Mouse (Mus musculus): ENCODE measurements around the gene Bfsp2.

Bfsp2 gene

DNA sequence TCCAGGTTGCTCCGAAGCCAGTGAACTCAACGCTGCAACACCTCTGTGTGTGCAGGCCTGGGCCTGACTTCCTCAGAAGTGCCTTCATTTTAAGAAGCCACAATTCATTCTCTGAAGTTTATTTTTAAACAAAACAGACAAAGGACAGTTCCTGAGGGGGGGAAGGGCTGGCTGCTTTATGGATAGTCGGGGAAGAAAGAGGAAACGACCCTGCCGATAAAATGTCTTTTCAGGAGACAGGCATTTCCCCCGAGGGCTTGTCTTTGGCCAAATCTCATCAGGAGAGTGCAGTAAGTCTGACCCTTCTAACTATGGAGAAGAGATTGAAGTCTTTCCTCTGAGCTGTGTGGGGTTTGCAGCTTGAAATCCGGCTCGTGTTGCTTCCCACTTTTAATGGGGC is 5.4 kb upstream of the Bfsp2 start:
- in situ Hi-C loops (cut with MboI), result no loop called here

DNA sequence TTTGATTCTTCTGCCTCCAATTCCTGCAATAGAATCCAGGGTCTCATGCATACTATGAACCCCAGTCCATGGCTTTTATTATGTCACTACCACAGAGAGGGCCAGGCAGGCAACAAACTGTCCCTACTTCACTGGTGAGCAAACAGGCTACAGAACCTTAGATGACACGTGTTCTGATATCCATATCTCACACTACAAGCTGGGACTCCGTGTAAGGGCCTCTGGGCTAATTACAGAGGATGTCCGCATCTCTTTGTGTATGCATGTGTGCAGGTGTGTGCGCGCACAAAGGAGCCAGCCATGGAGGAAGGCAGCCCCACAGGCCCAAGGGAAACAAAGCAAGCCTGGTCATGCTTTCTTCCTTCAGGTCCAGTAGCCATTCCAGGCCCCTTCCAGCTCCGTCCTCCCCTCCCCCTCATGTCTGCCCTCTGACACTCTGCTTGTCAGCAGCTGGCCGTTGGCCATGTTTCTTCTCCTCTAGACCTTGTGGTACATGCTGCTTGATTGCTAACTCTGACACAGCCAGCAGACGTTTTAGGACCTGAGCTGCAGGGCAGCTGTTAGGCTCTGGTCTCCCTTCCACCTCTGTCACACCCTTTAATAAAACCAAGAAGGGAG is 492 bp upstream of the Bfsp2 start:
- in situ Hi-C loops (cut with MboI), result no loop called here

DNA sequence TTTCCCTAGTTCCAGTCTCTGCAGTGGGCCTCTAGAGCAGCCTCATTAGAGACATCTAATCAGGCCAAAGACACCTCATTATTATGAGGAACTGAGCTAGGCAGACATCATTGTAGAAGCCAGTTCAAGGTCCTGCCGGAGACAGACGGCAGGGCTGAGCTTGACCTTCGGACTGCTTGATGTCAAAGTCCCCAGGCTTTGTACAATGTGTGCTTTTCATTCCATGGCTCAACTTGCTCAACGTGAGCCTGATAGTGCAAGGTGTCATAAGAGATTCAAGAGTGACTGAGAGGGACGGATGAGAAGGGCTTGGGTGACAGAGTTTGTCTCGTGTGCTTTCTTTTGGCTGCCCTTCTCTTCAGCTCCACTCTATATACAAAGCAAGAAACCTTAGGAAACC is 4.8 kb downstream of the Bfsp2 start:
- in situ Hi-C loops (cut with MboI), result no loop called here

DNA sequence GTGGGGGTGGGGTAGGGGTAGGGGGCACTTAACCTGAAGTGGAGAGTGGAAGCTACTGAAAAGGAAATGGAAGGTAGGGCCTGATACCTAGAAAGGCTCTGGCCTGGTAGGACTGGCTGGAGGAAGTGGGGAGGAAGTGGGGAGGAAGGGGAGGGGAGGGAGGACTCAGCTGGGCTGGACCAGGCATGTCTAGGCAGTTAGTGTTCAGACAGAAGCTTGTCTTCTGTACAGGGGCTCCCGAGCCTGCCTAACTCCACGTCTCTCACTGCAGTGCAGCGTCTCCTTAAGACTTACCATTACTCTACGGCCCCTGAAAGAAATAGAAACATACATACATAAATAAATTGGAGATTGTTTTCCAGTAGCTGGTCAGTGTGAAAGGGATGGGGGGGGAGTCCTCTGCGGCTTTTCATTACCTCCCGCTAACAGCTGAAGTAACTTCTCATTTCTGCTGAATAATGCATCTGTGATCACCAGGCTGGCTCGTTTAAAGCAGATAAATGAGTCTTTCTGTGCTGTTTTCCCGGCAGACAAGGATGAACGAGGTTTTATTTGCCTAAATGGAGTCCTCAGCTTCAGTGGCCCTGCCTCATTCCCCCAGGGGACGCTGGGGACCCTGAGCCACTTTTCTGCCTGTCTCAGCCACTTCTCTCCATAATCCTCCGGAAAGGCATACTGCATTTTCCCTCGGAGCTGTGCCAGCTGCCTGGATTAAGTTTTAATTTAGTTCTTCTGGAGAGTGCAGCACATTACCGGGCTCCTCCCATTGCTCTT is 6.1 kb downstream of the Bfsp2 start:
- in situ Hi-C loops (cut with MboI), result no loop called here

DNA sequence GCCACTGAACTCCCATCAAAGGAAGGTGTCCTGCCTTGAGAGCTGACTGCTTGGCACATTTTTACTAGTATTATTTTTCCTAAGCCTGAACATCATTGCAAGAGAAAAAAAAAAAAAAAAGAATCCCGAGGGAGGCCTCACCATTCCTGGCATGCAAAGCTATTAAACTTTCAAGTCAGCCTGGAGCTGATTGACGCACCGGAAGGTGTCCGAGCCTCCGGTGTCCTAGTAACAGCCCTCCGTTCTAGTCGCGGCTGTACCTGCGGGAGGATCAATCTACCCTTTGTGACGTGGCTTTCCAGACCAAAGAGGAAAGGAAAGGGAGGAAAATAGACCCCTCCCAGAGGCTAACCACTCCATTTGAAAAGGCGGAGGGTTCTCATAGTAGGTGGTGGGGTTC is 8.4 kb downstream of the Bfsp2 start:
- in situ Hi-C loops (cut with MboI), result no loop called here

DNA sequence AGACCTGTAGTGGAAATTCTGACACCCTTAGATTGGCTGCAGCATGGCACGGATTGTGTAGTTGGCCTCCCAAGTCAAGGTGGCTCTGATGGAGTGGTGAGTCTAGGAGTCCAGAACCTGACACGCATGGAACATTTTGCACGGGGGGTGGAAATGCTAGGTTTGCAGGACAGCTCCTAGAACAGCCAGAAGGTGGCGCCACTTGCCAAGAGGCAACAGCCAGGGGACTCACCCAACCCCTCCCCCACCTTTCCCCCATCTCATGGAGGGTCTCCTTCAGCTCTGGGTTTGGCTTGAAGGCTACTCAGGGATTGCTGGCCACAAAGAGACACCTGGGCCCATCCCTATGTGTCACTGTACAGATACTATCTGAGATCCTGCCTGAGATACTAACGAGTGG is 10.7 kb downstream of the Bfsp2 start:
- in situ Hi-C loops (cut with MboI), result no loop called here

DNA sequence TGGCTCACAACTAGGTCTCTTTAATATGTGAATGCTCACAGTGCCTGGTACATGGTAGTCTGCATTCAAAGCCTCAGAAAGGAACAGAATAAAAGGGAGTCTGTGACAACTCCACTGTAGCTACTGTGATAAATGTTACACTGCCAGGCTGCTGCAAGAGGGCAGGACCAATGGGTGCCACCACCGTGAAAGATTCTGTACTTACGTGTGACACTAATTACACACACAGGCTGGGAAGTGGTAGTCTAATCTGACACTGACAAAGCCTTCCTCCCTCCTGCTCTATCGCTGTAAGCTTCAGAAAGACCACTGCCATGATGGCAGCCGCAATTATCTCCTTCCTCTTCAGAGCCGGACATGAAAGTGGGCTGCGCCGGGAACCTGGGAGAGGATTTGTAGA is 11.3 kb downstream of the Bfsp2 start:
- in situ Hi-C loops (cut with MboI), result no loop called here

DNA sequence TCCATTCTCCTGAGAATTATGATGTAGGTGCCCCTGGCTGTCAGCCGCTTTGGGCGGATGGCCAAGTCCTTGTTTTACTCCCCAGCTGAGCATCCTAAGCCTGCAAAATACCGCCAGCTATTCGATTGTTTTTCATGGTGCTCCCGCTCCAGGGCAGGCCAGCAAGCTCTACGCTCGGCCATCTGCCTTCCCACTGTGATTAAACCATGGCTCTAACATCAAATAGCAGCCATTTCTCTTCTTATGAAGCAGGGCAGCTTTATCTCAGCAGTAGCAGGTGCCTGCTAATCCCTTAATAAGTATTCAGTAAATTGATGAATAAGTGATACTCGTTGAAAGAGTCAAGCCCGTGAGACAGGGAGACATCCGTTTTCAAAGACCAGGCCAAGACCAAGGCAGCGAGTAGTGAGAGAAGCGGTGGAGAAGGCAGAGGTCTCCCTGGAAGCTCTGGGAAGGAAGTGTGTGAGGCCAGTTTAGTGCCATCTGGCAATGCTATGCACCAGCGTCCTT is 14.5 kb downstream of the Bfsp2 start:
- in situ Hi-C loops (cut with MboI), result no loop called here

DNA sequence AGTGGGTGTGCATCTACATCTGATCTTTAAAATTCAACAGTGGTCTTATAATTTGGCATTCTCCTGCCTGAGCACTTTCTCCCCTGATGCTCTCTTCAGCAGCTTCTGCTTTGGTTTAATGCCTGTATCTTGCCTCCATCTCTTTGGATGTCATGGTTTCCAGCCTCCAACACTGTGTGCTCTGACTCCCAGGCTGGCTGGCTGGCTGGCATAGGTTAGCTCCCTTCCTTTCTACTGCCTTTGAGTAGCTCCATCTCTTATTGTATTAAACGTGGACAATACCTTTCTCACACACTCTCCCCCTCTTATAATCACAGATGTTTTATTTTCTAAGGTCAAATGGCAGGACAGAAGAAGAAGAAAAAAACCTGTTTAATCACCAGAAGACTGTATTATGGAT is 14.9 kb downstream of the Bfsp2 start:
- in situ Hi-C loops (cut with MboI), result no loop called here

DNA sequence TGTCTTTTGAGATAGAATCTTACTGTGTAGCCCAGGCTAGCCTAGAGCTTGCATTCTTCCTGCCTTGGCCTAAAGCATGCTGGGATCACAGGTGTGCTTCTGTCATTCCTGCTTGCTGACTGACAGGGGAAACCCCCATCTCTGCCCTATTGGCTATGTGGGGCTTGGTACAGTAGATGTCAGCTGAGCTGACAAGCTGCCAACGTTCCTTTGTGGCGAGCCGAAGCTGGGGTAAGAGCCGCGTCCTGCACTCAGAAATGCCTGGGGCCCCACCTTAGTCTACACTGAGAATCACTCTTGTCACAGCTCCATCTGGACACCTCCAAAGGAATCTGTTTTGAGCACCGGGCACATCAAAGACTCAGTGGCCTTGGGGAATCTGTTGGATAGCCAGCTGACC is 16.4 kb downstream of the Bfsp2 start:
- in situ Hi-C loops (cut with MboI), result no loop called here

DNA sequence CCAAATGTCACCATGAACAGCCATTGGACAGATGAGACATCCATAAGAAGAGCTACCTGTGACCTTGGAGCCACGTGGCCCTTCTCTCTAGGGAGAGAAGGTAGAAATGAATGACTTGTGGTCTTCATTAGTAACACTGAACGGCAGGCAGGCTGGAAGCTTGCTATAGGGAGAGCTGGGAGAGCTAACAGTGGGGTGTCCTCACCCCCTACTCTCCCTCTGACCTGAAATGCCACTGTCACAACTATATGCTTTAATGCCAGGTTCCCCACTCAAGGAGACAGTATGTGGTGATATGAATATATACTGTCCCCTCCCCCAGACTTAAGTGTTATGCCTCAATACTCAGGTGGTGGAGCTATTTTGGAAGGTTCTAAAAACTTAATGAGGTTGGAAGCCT is 20.4 kb downstream of the Bfsp2 start:
- in situ Hi-C loops (cut with MboI), result no loop called here

DNA sequence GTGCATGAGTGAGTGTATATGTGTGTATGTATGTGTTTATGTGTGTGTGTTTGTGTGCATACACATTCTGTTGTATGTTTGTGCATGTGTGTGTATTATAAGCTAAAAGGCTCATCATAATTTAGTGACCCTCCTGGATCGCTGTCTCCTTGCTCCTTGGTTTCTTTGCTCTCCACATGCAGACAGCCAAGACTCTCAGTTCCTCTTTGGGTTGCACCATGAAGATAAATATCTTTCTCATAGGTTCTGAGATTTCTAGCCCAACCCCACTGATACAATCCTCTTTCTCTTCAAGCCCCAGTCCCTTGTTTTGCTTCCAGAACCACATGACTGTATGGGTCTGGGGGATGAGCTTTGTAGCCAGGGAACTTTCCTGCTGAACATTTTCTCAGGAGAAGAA is 20.9 kb downstream of the Bfsp2 start:
- in situ Hi-C loops (cut with MboI), result no loop called here

DNA sequence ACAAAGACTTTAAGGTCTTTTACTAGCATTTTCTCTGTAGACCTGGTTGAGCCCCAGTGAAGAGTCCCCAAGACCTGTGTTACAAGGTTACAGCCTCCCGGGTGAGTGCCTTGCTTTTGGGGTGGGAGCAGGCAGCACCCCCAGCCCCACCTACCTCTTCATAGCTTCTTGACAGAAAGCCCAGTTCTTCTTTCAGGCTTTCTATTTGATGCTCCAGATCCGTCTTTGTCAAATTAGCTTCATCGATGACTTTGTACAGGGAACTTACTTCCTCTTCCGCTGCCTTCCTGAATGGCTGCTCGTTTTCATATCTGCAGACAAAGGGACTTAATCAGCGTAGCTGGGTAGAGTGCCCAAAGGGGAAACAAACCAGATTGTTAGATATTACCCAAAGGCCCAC is 30.6 kb downstream of the Bfsp2 start:
- in situ Hi-C loops (cut with MboI), result no loop called here

DNA sequence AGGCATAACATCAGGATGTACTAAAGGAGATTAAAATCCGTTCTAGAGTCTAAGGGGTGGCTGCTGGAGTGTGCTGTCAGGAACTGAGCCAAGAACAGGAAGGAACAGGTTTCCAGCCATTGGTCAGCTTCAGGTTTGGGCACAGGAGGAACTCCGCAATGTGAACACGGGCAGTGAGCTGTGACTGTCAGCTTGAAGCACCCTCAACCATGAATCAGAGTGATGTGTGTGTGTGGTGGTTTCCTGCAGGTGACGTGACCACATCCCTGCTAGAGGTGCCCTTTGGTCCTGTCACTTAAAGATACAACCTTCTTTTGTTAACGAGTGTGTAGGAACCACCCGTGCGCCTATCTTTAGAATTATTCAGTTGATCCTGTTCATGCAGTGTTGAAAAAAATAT is 31.1 kb downstream of the Bfsp2 start:
- in situ Hi-C loops (cut with MboI), result no loop called here

DNA sequence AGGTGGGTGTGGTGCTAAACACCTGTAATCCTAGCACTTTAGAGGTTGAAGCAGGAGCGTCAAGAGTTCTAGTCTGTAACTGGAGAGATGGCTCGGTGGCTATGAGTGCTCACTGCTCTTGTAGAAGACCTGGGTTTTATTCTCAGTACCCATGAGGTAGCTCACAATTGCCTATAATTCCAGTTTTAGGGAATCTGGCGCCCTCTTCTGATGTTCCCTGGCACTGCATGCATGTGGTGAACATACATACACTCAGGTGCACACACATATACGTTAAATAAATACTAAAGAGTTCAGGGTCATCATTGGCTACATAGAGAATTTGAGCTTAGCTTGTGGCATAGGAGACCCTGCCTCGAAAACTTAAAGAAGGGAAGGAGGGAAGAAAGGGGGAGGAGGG is 35.6 kb downstream of the Bfsp2 start:
- in situ Hi-C loops (cut with MboI), result no loop called here

DNA sequence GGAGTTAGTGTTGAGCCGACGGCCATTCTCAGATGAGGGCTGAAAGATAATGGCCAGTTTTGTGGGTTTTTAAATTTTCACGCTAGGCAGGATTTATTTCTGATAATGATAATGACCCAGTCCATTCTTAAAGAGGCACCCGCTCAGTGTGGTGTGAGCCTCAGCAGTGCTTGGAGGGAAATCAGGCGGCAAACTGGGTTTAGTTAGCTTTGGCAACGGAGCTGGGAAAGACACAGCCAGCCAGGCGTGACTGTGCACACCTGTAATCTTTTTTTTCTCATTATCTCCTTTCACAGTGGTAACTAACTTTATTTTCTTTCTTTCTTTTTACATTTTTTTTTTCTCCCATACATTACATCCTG is 36.4 kb downstream of the Bfsp2 start:
- in situ Hi-C loops (cut with MboI), result no loop called here

DNA sequence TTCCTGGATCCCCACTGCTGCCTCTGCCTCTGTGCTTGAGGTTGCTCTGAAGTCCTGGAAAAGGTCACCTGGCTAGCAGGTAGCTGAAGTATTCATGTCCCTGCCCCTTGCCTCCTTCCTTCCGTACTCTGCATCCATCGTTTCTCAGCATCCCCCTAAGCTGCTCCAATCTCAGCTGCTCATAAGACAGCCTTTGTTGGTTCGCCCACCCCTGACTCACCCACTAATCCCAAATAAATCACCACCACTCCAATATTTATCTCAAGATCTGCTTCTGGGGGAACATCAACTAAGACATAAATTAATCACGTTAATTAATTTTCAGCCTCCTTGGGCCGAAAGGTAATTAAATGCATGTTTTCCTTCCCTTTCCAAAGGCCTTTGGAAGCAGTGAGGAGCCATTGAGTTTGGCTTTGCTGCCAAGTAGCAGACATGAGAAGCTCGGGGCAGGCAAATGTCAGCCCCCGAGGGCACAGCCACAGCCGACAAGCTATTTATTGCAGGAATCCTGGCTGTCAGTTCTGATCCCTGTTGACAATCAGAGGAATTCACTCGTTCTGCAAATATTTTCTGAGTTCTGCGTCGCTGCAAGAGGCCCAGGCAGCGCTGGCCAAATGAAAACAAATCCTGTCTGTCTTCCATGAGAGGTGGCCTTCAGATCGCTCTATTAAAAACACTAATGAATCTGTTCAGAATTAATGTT is 36.9 kb downstream of the Bfsp2 start:
- in situ Hi-C loops (cut with MboI), result no loop called here

DNA sequence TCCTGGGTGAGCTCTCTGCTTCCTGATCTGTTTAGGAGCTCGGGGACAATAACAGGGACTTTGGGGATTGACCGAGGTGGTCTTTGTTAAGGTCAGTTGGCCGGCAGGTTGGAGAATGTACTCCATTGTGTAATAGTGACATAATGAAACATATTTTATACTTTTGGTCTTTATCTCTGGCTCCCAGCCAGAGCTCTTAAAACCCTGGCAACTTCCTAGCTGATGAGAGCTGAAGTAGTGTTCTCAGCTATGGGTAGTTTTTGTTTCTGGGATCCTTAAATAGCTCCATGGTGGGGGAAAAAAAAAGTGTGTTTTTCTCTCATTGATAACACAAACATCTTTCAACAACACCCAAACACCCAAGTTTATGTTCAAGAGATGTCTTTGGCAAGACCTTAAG is 39.6 kb downstream of the Bfsp2 start:
- in situ Hi-C loops (cut with MboI), result no loop called here

DNA sequence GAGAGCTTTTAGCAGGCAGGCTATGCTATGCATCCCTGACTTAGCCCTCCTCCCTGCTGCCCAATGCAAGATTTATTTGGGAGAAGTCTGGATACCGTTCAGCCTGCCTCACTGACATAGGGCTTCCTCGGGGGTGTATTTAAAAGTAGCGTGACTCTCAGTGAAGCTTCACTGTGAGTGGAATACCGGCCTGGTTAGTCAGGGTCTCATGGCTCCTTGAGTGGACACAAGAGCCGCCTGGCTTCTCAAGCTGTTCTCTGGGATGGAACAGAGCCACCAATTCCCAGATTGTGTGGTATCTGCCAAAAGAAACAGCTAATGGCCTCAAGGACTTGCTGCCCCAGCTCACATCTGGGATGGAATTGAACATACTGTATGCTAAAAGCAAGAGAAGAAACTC is 43.1 kb downstream of the Bfsp2 start:
- in situ Hi-C loops (cut with MboI), result loop anchor here (5.0 kb wide), 1 partner anchor 75 kb away; no protein-coding TSS in a partner anchor

DNA sequence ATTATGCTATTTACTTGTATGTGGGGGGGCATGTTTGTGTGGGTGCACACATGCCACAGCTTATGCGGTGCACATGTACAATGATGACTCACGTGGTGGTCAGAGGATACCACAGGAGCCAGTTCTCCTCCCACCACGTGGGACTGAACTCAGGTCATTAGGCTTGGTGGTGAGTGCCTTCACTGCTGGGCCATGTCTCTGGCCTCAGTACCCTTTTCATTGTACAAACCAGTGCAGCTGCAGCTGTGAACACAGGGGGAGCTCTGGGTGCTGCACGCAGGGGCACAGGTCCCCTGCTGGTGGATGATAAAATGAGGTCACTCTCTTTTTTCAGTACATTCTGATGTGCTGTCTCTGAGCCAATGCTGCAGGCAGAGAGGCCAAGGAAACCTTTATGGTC is 46.1 kb downstream of the Bfsp2 start:
- in situ Hi-C loops (cut with MboI), result no loop called here

DNA sequence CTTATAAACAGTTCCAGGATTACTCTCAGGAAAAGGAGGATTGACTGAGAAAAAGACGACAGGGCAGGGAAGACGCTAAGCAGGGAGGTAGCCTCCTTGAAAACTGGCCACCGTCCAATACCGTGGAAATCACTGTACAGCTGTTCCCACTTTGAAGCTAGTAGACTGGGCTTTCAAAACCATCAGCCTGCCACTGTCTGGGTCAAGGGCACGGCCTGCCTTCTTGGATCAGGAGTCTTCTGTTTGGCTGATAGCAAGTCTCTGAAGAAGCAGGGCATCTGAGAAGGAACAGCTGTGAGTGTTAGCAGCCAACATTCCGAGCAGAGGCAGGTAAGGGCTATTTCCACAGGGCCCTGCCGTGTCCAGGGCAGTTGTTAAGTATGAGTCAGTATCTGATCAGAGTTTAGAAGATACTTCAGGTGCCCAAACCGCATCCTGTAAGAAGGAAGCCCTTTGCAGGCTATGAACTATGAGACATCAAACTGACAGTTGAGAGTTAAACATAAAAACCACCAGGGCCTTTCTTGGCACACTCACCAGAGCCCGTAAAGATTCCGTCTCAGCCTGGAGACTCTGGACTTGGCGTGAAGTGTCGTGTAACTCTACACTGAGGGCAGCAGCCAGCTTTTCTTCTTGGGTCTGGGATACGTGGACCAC is 48.0 kb downstream of the Bfsp2 start:
- in situ Hi-C loops (cut with MboI), result no loop called here

DNA sequence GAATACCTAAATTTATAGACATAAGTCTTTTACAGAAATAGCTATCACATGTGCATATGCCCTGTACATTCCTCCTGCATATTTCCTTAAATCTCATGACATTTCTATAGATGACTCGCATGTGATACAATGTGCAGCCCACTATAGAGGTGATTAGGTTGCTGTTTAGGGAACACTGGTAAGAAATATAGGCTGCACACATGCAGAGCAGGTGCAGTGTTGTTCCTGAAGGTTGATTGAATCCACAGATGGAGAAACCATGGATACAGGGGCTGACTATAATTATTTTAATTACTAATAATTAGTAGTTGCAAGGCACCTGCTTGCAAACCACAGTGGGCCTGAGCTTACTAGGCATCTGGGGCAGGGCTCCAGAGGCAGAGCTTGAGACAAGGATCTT is 48.5 kb downstream of the Bfsp2 start:
- in situ Hi-C loops (cut with MboI), result no loop called here
